17 mouse cellular contexts compared by ENCODE assay signal in genomic region chr13:58803882-58804281, GRCm38 (mm10). TPM values are rescaled to one million over a fixed set of nuclear protein-coding genes. Genes with fewer than 3 reads are reported as not detected.
DNase-seq lines count a peak whose midpoint lies in the region; ATAC-seq and TF ChIP-seq lines count a peak whose summit lies in the region.
"Had no signal": no experiment of that assay in that cellular context is flagged by ENCODE, and none has a peak within 500 bp of the region (broad histone marks: within the 10 kb centered on the region; RNA-seq: fewer than 3 reads in every experiment).

No protein-coding gene starts in this region.

- no peak overlapping the region for H3K27ac ChIP-seq in kidney, postnatal 0 days
- no peak overlapping the region for H3K27ac ChIP-seq in neural tube, embryonic 15.5 days (replicated peaks)
- H3K27ac ChIP-seq: embryonic facial prominence, embryonic 15.5 days; forebrain, embryonic 13.5 days had no signal

- DNase-seq in cerebellum, postnatal 10 days, result peak; percentile 32 to 47
- DNase-seq in cerebellum, postnatal 4 days (ENCODE audit: low spot score in 2 of 2), result no peak
- no peak for DNase-seq in kidney, postnatal 0 days (ENCODE audit: low spot score)
- no peak for DNase-seq in kidney, adult 8-10 months
- DNase-seq in neural tube, embryonic 10.5 days (ENCODE audit: extremely low spot score, low spot score), result peak; percentile 12
- no peak for DNase-seq in kidney, adult 18-20 months
- DNase-seq: adrenal gland, postnatal 25 days; kidney, postnatal 25 days had no signal

- TF ChIP-seq CTCF in kidney, postnatal 0 days (IDR thresholded peaks at IDR 0.05; ENCODE audit: low read depth), result peak; percentile 22; the same call in 1 of the 2 replicates

- WGBS in kidney, postnatal 0 days, result 5% methylated on average over 1 of the region's 1 CpGs
- 5% methylated on average over 1 of the region's 1 CpGs for WGBS in neural tube, embryonic 15.5 days

- no peak overlapping the region for H3K4me3 ChIP-seq in kidney, postnatal 0 days (replicated peaks; ENCODE audit: low read depth, low read length)
- H3K4me3 ChIP-seq in neural tube, embryonic 15.5 days (replicated peaks), result no peak overlapping the region
- H3K4me3 ChIP-seq: embryonic facial prominence, embryonic 15.5 days; forebrain, embryonic 13.5 days had no signal

- no peak overlapping the region for H3K4me2 ChIP-seq in kidney, postnatal 0 days (ENCODE audit: low read length)
- H3K4me2 ChIP-seq in neural tube, embryonic 15.5 days, result no peak overlapping the region
- H3K4me2 ChIP-seq: embryonic facial prominence, embryonic 15.5 days; forebrain, embryonic 13.5 days; heart, embryonic 11.5 days had no signal

- no peak overlapping the region for H3K9ac ChIP-seq in kidney, postnatal 0 days (ENCODE audit: low read depth, low read length)
- no peak overlapping the region for H3K9ac ChIP-seq in neural tube, embryonic 15.5 days (replicated peaks)
- H3K9ac ChIP-seq: embryonic facial prominence, embryonic 15.5 days; forebrain, embryonic 13.5 days had no signal

- no peaks in the 10 kb centered on the region for H3K36me3 ChIP-seq in kidney, postnatal 0 days (ENCODE audit: insufficient read depth, low read length)
- H3K36me3 ChIP-seq in neural tube, embryonic 15.5 days, result no peaks in the 10 kb centered on the region
- H3K36me3 ChIP-seq: embryonic facial prominence, embryonic 15.5 days; G1E had no signal

- no peak for ATAC-seq in kidney, postnatal 0 days (replicated peaks; ENCODE audit: low FRiP score, low read depth)
- ATAC-seq in neural tube, embryonic 15.5 days (ENCODE audit: low FRiP score), result no peak
- ATAC-seq in erythroblast, adult 5-6 weeks (replicated peaks; ENCODE audit: low FRiP score, poor library complexity, severe bottlenecking), result no peak
- ATAC-seq: forebrain, embryonic 13.5 days had no signal

- peaks cover 26% of the 10 kb centered on the region for H3K27me3 ChIP-seq in kidney, postnatal 0 days (ENCODE audit: insufficient read depth, low read length)
- H3K27me3 ChIP-seq in neural tube, embryonic 15.5 days (replicated peaks), result no peaks in the 10 kb centered on the region

- H3K9me3 ChIP-seq in kidney, postnatal 0 days (replicated peaks; ENCODE audit: low read length), result no peaks in the 10 kb centered on the region
- H3K9me3 ChIP-seq in neural tube, embryonic 15.5 days (replicated peaks), result no peaks in the 10 kb centered on the region
- H3K9me3 ChIP-seq: embryonic facial prominence, embryonic 15.5 days; forebrain, embryonic 13.5 days had no signal

- peaks cover 5% of the 10 kb centered on the region; the same call in 1 of the 2 replicates for H3K4me1 ChIP-seq in kidney, postnatal 0 days (replicated peaks; ENCODE audit: insufficient read depth, low read length)
- peaks cover 7% of the 10 kb centered on the region; the same call in 1 of the 2 replicates for H3K4me1 ChIP-seq in neural tube, embryonic 15.5 days

RNA-seq across cellular contexts. Expression of gene Ntrk2, which starts 2.5 kb away (rescaled TPM):
- 6.0 and 6.6 TPM in 2 replicates for polyA plus RNA-seq in kidney, postnatal 0 days (2015; fragmentation: Nextera tagmentation; extraction: Ambion mirVana)
- polyA plus RNA-seq in neural tube, embryonic 15.5 days (2015; fragmentation: Nextera tagmentation; extraction: Ambion mirVana), result 112 and 132 TPM in 2 replicates
- 0.38 TPM in 1 of 2 replicates, not detected in the other for total RNA-seq in erythroblast, adult 5-6 weeks (2015; ENCODE audit: low replicate concordance)
- not detected in 2 replicates for total RNA-seq in erythroblast, adult 5-6 weeks (2017; ENCODE audit: low replicate concordance)
- total RNA-seq: common myeloid progenitor, adult 5-6 weeks; hematopoietic stem cell, adult 5-6 weeks; megakaryocyte-erythroid progenitor cell, adult 5-6 weeks had no signal
- polyA plus RNA-seq: G1E had no signal

Comparison
In these comparisons a context has a peak if more than half of its experiments do, and no peak if none do; other contexts are left out.
1. DNase-seq: peak in cerebellum, postnatal 10 days (2 of 2) and neural tube, embryonic 10.5 days (single experiment); none in cerebellum, postnatal 4 days (0 of 2), kidney, postnatal 0 days (single experiment), kidney, adult 8-10 months (0 of 2) and kidney, adult 18-20 months (single experiment).
2. RNA of gene Ntrk2, which starts 2.5 kb away (polyA plus RNA-seq): 112 to 132 TPM in neural tube, embryonic 15.5 days; 6.0 to 6.6 TPM in kidney, postnatal 0 days; every median in the first group is over 10 times any median in the second.